Mouse (Mus musculus) T-helper 1 cell (primary cell): ENCODE data around the gene Kcnh6.

Experiments
- in situ Hi-C: fragments of 300-600 bp; cut with MboI, MseI; formaldehyde crosslinking; loops from one replicate; pipeline ENCODE4 v1.15.1; 2025; ENCODE audit warnings: high pct_unique_total_duplicates

The Kcnh6 gene

GRCm38 (mm10) chr11:106007821-106008220 is at the start of gene Kcnh6:
Kcnh6 (plus strand) TSS chr11:106008124.
- in situ Hi-C loops: no loop called here

GRCm38 (mm10) chr11:105958566-105958965 is 49.4 kb upstream of the Kcnh6 start:
- in situ Hi-C loops: no loop called here

- in situ Hi-C loops: no loop called here
Observed at GRCm38 (mm10) chr11:105959355-105959754, 48.6 kb upstream of the Kcnh6 start.

GRCm38 (mm10) chr11:105964691-105965090 is 43.2 kb upstream of the Kcnh6 start:
- in situ Hi-C loops: no loop called here

- in situ Hi-C loops: no loop called here
Observed at GRCm38 (mm10) chr11:105966288-105966687, 41.6 kb upstream of the Kcnh6 start.

GRCm38 (mm10) chr11:105967741-105968574 is 40.0 kb upstream of the Kcnh6 start, which contains the start of gene Ace:
Ace (plus strand) TSS chr11:105967945.
- in situ Hi-C loops: no loop called here

GRCm38 (mm10) chr11:105968948-105969347 is 39.0 kb upstream of the Kcnh6 start:
- in situ Hi-C loops: no loop called here

- in situ Hi-C loops: no loop called here
Observed at GRCm38 (mm10) chr11:105969516-105969915, 38.4 kb upstream of the Kcnh6 start.

- in situ Hi-C loops: no loop called here
Observed at GRCm38 (mm10) chr11:105974593-105974992, 33.3 kb upstream of the Kcnh6 start.

- in situ Hi-C loops: no loop called here
Observed at GRCm38 (mm10) chr11:105975050-105975449, 32.9 kb upstream of the Kcnh6 start.

GRCm38 (mm10) chr11:105975636-105976035 is 32.3 kb upstream of the Kcnh6 start:
- in situ Hi-C loops: no loop called here

- in situ Hi-C loops: no loop called here
Observed at GRCm38 (mm10) chr11:105978232-105978631, 29.7 kb upstream of the Kcnh6 start.

GRCm38 (mm10) chr11:105978634-105979033 is 29.3 kb upstream of the Kcnh6 start:
- in situ Hi-C loops: no loop called here

GRCm38 (mm10) chr11:105984452-105984851 is 23.5 kb upstream of the Kcnh6 start:
- in situ Hi-C loops: no loop called here

- in situ Hi-C loops: no loop called here
Observed at GRCm38 (mm10) chr11:105987446-105987845, 20.5 kb upstream of the Kcnh6 start.

GRCm38 (mm10) chr11:105989446-105989845 is 18.5 kb upstream of the Kcnh6 start:
- in situ Hi-C loops: no loop called here

GRCm38 (mm10) chr11:105990231-105990630 is 17.7 kb upstream of the Kcnh6 start:
- in situ Hi-C loops: no loop called here

- in situ Hi-C loops: no loop called here
Observed at GRCm38 (mm10) chr11:105994375-105994774, 13.5 kb upstream of the Kcnh6 start, which contains the start of gene Ace3. Ace3 (plus strand) TSS chr11:105994675.

- in situ Hi-C loops: no loop called here
Observed at GRCm38 (mm10) chr11:106000062-106000461, 7.9 kb upstream of the Kcnh6 start.

- in situ Hi-C loops: no loop called here
Observed at GRCm38 (mm10) chr11:106001718-106002117, 6.2 kb upstream of the Kcnh6 start.

GRCm38 (mm10) chr11:106004576-106004975 is 3.3 kb upstream of the Kcnh6 start:
- in situ Hi-C loops: no loop called here

GRCm38 (mm10) chr11:106005970-106006369 is 2.0 kb upstream of the Kcnh6 start:
- in situ Hi-C loops: no loop called here

- in situ Hi-C loops: no loop called here
Observed at GRCm38 (mm10) chr11:106012711-106013110, 4.8 kb downstream of the Kcnh6 start.
